Mouse (Mus musculus) heart, postnatal 0 days (tissue): ENCODE data around the gene Tssk4. TPM values are rescaled to one million over a fixed set of nuclear protein-coding genes. Genes with fewer than 3 reads are reported as not detected.

Source experiments
- ATAC-seq: fragments of 200-750 bp; cut with Nextera tagmentation; 2 replicates; pipeline ENCODE4 v1.8.0; 2017; ENCODE audit warnings: low read depth, moderate number of reproducible peaks, moderate library complexity; ENCODE audit not compliant: insufficient read depth
- DNase-seq: peaks from one replicate; pipeline ENCODE4 v3.0.0-alpha.2; 2016; ENCODE audit warnings: low spot score
- H3K27ac ChIP-seq: fragments of 300-500 bp; sonication (generic); 2 replicates; pipeline ENCODE4 v1.5.1; 2014; ENCODE audit warnings: low read depth, mild to moderate bottlenecking
- H3K27me3 ChIP-seq: fragments of 300-500 bp; sonication (generic); 2 replicates; pipeline ENCODE4 v1.6.1; 2014; ENCODE audit warnings: low read length, mixed read lengths; ENCODE audit not compliant: control insufficient read depth, insufficient read depth
- H3K36me3 ChIP-seq: fragments of 300-500 bp; sonication (generic); replicated peaks from 2 replicates; pipeline ENCODE4 v1.6.1; 2014; ENCODE audit warnings: low read length, mixed read lengths; ENCODE audit not compliant: control insufficient read depth, insufficient read depth
- H3K4me1 ChIP-seq: fragments of 300-500 bp; sonication (generic); 2 replicates; pipeline ENCODE4 v1.6.1; 2014; ENCODE audit warnings: antibody characterized with exemption; ENCODE audit not compliant: control insufficient read depth, insufficient read depth
- H3K4me2 ChIP-seq: fragments of 300-500 bp; sonication (generic); 2 replicates; pipeline ENCODE4 v1.6.1; 2014; ENCODE audit warnings: low read depth, mild to moderate bottlenecking, low read length, moderate library complexity
- H3K4me3 ChIP-seq: fragments of 300-500 bp; sonication (generic); 2 replicates; pipeline ENCODE4 v1.5.1; 2014; ENCODE audit warnings: low read depth, low read length
- H3K9ac ChIP-seq: fragments of 300-500 bp; sonication (generic); replicated peaks from 2 replicates; pipeline ENCODE4 v1.6.1; 2014; ENCODE audit warnings: low read depth, low read length, mixed read lengths
- H3K9me3 ChIP-seq: fragments of 300-500 bp; sonication (generic); replicated peaks from 2 replicates; pipeline ENCODE4 v1.6.1; 2016; ENCODE audit warnings: low read length; ENCODE audit not compliant: control insufficient read depth
- CTCF ChIP-seq: IDR thresholded peaks from 2 replicates; pipeline ENCODE4 v1.5.1; 2016; ENCODE audit warnings: antibody characterized with exemption, control low read depth, low read depth
- EP300 ChIP-seq: IDR thresholded peaks from 2 replicates; pipeline ENCODE4 v1.6.1; 2016; ENCODE audit warnings: antibody characterized with exemption, low read depth
- WGBS: fragments of 180-500 bp; shearing (Covaris S2); extraction: QIAGEN DNeasy Blood & Tissue Kit; methylation state at CpG from one replicate; pipeline ENCODE4 v1.1.7; 2014; 5-methylcytosine and 5-hydroxymethylcytosine counted together
- polyA plus RNA-seq: library from polyadenylated mRNA; unstranded; fragments of >200 nt; fragmentation: Nextera tagmentation; extraction: Ambion mirVana; gene quantifications from 2 replicates; pipeline ENCODE4 v1.2.1, GENCODE M21; 2015
- total RNA-seq: library from RNA; depleted of rRNA; stranded (reverse); fragments of >200 nt; gene quantifications from 2 replicates; pipeline ENCODE4 v1.2.3, GENCODE M21; 2014; ENCODE audit warnings: low replicate concordance

The Tssk4 gene
- total and polyA plus RNA-seq, 2 experiments from 2014 or later = 0.31 TPM; not detected in 1

DNA sequence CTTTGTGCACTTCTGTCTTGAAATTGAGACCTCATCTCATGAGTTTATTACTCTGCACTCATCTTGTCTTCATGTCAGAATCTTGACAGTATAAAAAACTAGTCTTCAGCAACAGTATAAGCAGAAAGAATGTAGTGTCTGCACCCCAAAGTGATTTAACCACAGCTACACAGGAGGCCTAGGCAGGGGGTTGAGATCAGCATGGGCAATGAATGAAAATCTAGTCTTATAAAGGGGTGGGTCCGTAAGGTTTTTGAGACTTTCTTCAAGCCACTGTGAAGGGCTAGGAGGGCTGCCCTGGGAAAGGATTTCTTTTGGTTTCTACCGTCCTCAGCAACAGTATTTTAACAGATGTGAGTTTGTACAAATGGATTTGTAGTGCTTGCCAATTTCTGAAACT is 10.7 kb downstream of the Tssk4 start:
- Histone ChIP-seq H3K27me3 (no peaks in the 10 kb centered on the region), H3K27ac (no peak overlapping the region), H3K9ac (no peak overlapping the region), H3K9me3 (no peaks in the 10 kb centered on the region), H3K36me3 (peaks cover 30% of the 10 kb centered on the region), H3K4me2 (peak overlapping the region; percentile 66), H3K4me1 (peaks cover 24% of the 10 kb centered on the region), H3K4me3 (peak overlapping the region; percentile 86; the same call in 1 of the 2 replicates)
- TF ChIP-seq CTCF (no peak), EP300 (no peak)
- ATAC-seq (no peak), DNase-seq (no peak)
- WGBS = 48% methylated on average over 2 of the region's 2 CpGs

- H3K4me3 ChIP-seq = peak overlapping the region; percentile 89
Measured at GRCm38 (mm10) chr14:55671486-55671832, 21.5 kb downstream of the Tssk4 start.

GRCm38 (mm10) chr14:55671833-55672740 is 22.1 kb downstream of the Tssk4 start, which contains the start of the genes Gmpr2 and Nedd8:
Gmpr2 (plus strand) TSS chr14:55671941.
Nedd8 (minus strand) TSS chr14:55672124.
- no peaks in the 10 kb centered on the region for H3K9me3 ChIP-seq
- DNase-seq (peak; percentile 97), ATAC-seq (peak; percentile 98)
- H3K4me1 ChIP-seq = peaks cover 18% of the 10 kb centered on the region
- H3K4me3 ChIP-seq = peak within 1 kb of the TSS; percentile 89
- peak within 1 kb of the TSS; percentile 88 for H3K4me2 ChIP-seq
- WGBS = 1% methylated on average over 38 of the region's 38 CpGs
- H3K27ac ChIP-seq = peak within 1 kb of the TSS; percentile 73
- H3K27me3 ChIP-seq = no peaks in the 10 kb centered on the region
- H3K9ac ChIP-seq = peak within 1 kb of the TSS; percentile 90
- H3K36me3 ChIP-seq = peaks cover 27% of the 10 kb centered on the region
- TF ChIP-seq CTCF = no peak

More at GRCm38 (mm10) chr14:55671486-55671832, 21.5 kb downstream of the Tssk4 start:
- peak overlapping the region; percentile 73 for H3K27ac ChIP-seq
- no peaks in the 10 kb centered on the region for H3K27me3 ChIP-seq
- WGBS = under 1% methylated on average over 12 of the region's 12 CpGs
- peaks cover 18% of the 10 kb centered on the region for H3K4me1 ChIP-seq
- peaks cover 24% of the 10 kb centered on the region for H3K36me3 ChIP-seq
- TF ChIP-seq CTCF (no peak), EP300 (no peak)
- H3K9me3 ChIP-seq = no peaks in the 10 kb centered on the region
- ATAC-seq (peak; percentile 27), DNase-seq (no peak)
- peak overlapping the region; percentile 88 for H3K4me2 ChIP-seq
- peak overlapping the region; percentile 90 for H3K9ac ChIP-seq

GRCm38 (mm10) chr14:55672741-55673060 is 22.7 kb downstream of the Tssk4 start:
- no peak for DNase-seq
- peak overlapping the region; percentile 73 for H3K27ac ChIP-seq
- 69% methylated on average over 7 of the region's 7 CpGs for WGBS
- TF ChIP-seq CTCF (no peak), EP300 (no peak)
- H3K4me1 ChIP-seq = peaks cover 18% of the 10 kb centered on the region
- peak overlapping the region; percentile 90; the same call in 1 of the 2 replicates for H3K9ac ChIP-seq
- H3K27me3 ChIP-seq = no peaks in the 10 kb centered on the region
- no peak for ATAC-seq
- peak overlapping the region; percentile 88 for H3K4me2 ChIP-seq
- peaks cover 33% of the 10 kb centered on the region for H3K36me3 ChIP-seq
- peak overlapping the region; percentile 89 for H3K4me3 ChIP-seq
- H3K9me3 ChIP-seq = no peaks in the 10 kb centered on the region

- DNase-seq = no peak
- no peak overlapping the region for H3K27ac ChIP-seq
Measured at GRCm38 (mm10) chr14:55677615-55678014, 27.6 kb downstream of the Tssk4 start.

More at GRCm38 (mm10) chr14:55677615-55678014, 27.6 kb downstream of the Tssk4 start:
- Histone ChIP-seq H3K4me2 (no peak overlapping the region), H3K27me3 (no peaks in the 10 kb centered on the region), H3K36me3 (peaks cover 52% of the 10 kb centered on the region), H3K4me3 (no peak overlapping the region), H3K4me1 (peaks cover 5% of the 10 kb centered on the region; the same call in 1 of the 2 replicates), H3K9me3 (no peaks in the 10 kb centered on the region), H3K9ac (no peak overlapping the region)
- 75% methylated on average over 4 of the region's 4 CpGs for WGBS
- ATAC-seq = no peak
- TF ChIP-seq CTCF (no peak), EP300 (no peak)
